In genomic region chr12:8099114-8099513, GRCm38 (mm10) we compare ENCODE assay signal across 15 mouse cellular contexts.
DNase-seq lines count a peak whose midpoint lies in the region; ATAC-seq and TF ChIP-seq lines count a peak whose summit lies in the region.
"Had no signal": no experiment of that assay in that cellular context is flagged by ENCODE, and none has a peak within 500 bp of the region (broad histone marks: within the 10 kb centered on the region; RNA-seq: fewer than 3 reads in every experiment).

No protein-coding gene starts in this region.

- 52% methylated on average over 2 of the region's 2 CpGs for WGBS in heart, embryonic 16.5 days
- WGBS in liver, postnatal 0 days (ENCODE audit: insufficient replicate concordance): 73% methylated on average over 2 of the region's 2 CpGs

- H3K9me3 ChIP-seq in ES-E14 (ENCODE audit: control insufficient read depth, insufficient read depth, low read depth, low read length): no peaks in the 10 kb centered on the region
- H3K9me3 ChIP-seq in heart, embryonic 16.5 days (replicated peaks; ENCODE audit: control insufficient read depth, low read length): no peaks in the 10 kb centered on the region
- H3K9me3 ChIP-seq in liver, postnatal 0 days (ENCODE audit: low read length): no peaks in the 10 kb centered on the region
- H3K9me3 ChIP-seq: embryonic facial prominence, embryonic 12.5 days; hindbrain, embryonic 15.5 days; limb, embryonic 15.5 days; midbrain, embryonic 13.5 days had no signal

- in situ Hi-C loops in ES-E14 (cut with MboI; ENCODE audit: low sequenced_read_pairs in 2 of 2, unreplicated experiment in 2 of 2): no loop called here

- H3K27ac ChIP-seq in ES-E14 (ENCODE audit: insufficient read depth, low read depth, low read length, poor library complexity, severe bottlenecking): no peak overlapping the region
- H3K27ac ChIP-seq in heart, embryonic 16.5 days (ENCODE audit: low read length): no peak overlapping the region
- no peak overlapping the region for H3K27ac ChIP-seq in liver, postnatal 0 days (ENCODE audit: low read depth)
- H3K27ac ChIP-seq: embryonic facial prominence, embryonic 12.5 days; hindbrain, embryonic 15.5 days; limb, embryonic 15.5 days; midbrain, embryonic 13.5 days had no signal

- H3K27me3 ChIP-seq in heart, embryonic 16.5 days (ENCODE audit: control insufficient read depth, insufficient read depth, low read length): no peaks in the 10 kb centered on the region
- no peaks in the 10 kb centered on the region for H3K27me3 ChIP-seq in liver, postnatal 0 days (ENCODE audit: insufficient read depth, low read length)
- H3K27me3 ChIP-seq: hindbrain, embryonic 15.5 days; limb, embryonic 15.5 days; midbrain, embryonic 13.5 days had no signal

- no peak for TF ChIP-seq EP300 in liver, postnatal 0 days (IDR thresholded peaks at IDR 0.05; ENCODE audit: low read depth)

- no peak for TF ChIP-seq CTCF in liver, postnatal 0 days (IDR thresholded peaks at IDR 0.05; ENCODE audit: low read depth)

- H3K36me3 ChIP-seq in ES-E14 (ENCODE audit: control insufficient read depth, insufficient read depth, low read length, poor library complexity, severe bottlenecking): no peaks in the 10 kb centered on the region
- no peaks in the 10 kb centered on the region for H3K36me3 ChIP-seq in heart, embryonic 16.5 days (ENCODE audit: control insufficient read depth, insufficient read depth)
- H3K36me3 ChIP-seq in liver, postnatal 0 days (replicated peaks; ENCODE audit: insufficient read depth, low read length): no peaks in the 10 kb centered on the region
- H3K36me3 ChIP-seq: embryonic facial prominence, embryonic 12.5 days; hindbrain, embryonic 15.5 days; limb, embryonic 15.5 days; midbrain, embryonic 13.5 days had no signal

- peak; percentile 69; the same call in 1 of the 2 replicates for ATAC-seq in heart, embryonic 16.5 days (replicated peaks; ENCODE audit: extremely low read depth, insufficient read depth, low FRiP score)
- no peak for ATAC-seq in liver, postnatal 0 days
- ATAC-seq: activated CD4-positive, CD25-positive, alpha-beta regulatory T cell, adult 4 months; midbrain, embryonic 13.5 days had no signal

- H3K4me1 ChIP-seq in ES-E14 (ENCODE audit: control insufficient read depth in 2 of 2, insufficient read depth in 2 of 2, low read length in 2 of 2, poor library complexity in 1 of 2): peaks cover 0 to 5% of the 10 kb centered on the region in 2 experiments; a peak in 1 of 4 replicates
- H3K4me1 ChIP-seq in heart, embryonic 16.5 days (ENCODE audit: control insufficient read depth, insufficient read depth, low read length): no peaks in the 10 kb centered on the region
- H3K4me1 ChIP-seq in liver, postnatal 0 days (ENCODE audit: insufficient read depth): no peaks in the 10 kb centered on the region
- H3K4me1 ChIP-seq: embryonic facial prominence, embryonic 12.5 days; limb, embryonic 15.5 days; midbrain, embryonic 13.5 days had no signal

- DNase-seq in ES-E14 (ENCODE audit: low read depth, low spot score) (peak; percentile 12), ZHBTc4 (ENCODE audit: low read depth, low spot score) (peak; percentile 81)
- peak; percentile 4 for DNase-seq in lung, postnatal 10 days
- DNase-seq in gastrocnemius, postnatal 36 days: no peak
- DNase-seq in liver, postnatal 0 days: no peak
- no peak for DNase-seq in layer of hippocampus, postnatal 36 days
- DNase-seq: cerebellum, postnatal 36 days; layer of hippocampus, adult 9-11 months had no signal

- intact Hi-C loops in gastrocnemius, postnatal 36 days (cut with DNase I): no loop called here

- no peak overlapping the region for H3K9ac ChIP-seq in ES-E14 (ENCODE audit: insufficient read depth, low read depth, low read length, poor library complexity, severe bottlenecking)
- no peak overlapping the region for H3K9ac ChIP-seq in heart, embryonic 16.5 days (ENCODE audit: low read length)
- no peak overlapping the region for H3K9ac ChIP-seq in liver, postnatal 0 days (replicated peaks)
- H3K9ac ChIP-seq: embryonic facial prominence, embryonic 12.5 days; hindbrain, embryonic 15.5 days; limb, embryonic 15.5 days; lung, embryonic 14.5 days; midbrain, embryonic 13.5 days had no signal

- H3K4me3 ChIP-seq in ES-E14 (ENCODE audit: insufficient read depth in 1 of 2, low read depth in 1 of 2, low read length in 2 of 2, poor library complexity in 1 of 2, severe bottlenecking in 1 of 2): no peak overlapping the region
- H3K4me3 ChIP-seq in heart, embryonic 16.5 days (ENCODE audit: low read length): no peak overlapping the region
- H3K4me3 ChIP-seq in liver, postnatal 0 days (ENCODE audit: low read depth, low read length): no peak overlapping the region
- H3K4me3 ChIP-seq: embryonic facial prominence, embryonic 12.5 days; hindbrain, embryonic 15.5 days; limb, embryonic 15.5 days; midbrain, embryonic 13.5 days had no signal

- H3K4me2 ChIP-seq in heart, embryonic 16.5 days (ENCODE audit: low read depth, low read length): no peak overlapping the region
- H3K4me2 ChIP-seq in liver, postnatal 0 days (ENCODE audit: low read depth, low read length): no peak overlapping the region
- H3K4me2 ChIP-seq: embryonic facial prominence, embryonic 12.5 days; hindbrain, embryonic 15.5 days; limb, embryonic 15.5 days; lung, embryonic 14.5 days; midbrain, embryonic 13.5 days had no signal

TF ChIP-seq in ES-E14, 5 proteins besides CTCF, POLR2A, EP300 and RAD21:
- TF ChIP-seq MAFK (IDR thresholded peaks at IDR 0.05; ENCODE audit: insufficient read depth, low read depth, low read length) (no peak), CHD2 (IDR thresholded peaks at IDR 0.05; ENCODE audit: low read depth, low read length) (no peak)

Comparison
In these comparisons a context has a peak if more than half of its experiments do, and no peak if none do; other contexts are left out.
1. DNase-seq: peak in ES-E14 (single experiment), ZHBTc4 (single experiment) and lung, postnatal 10 days (single experiment); none in gastrocnemius, postnatal 36 days (0 of 2), liver, postnatal 0 days (single experiment) and layer of hippocampus, postnatal 36 days (0 of 2).